Mouse (Mus musculus) kidney, adult 18-20 months (tissue): ENCODE results near the gene Hmgb1.
"Not testable (repeated sequence)": the region's sequence is repeated elsewhere in the genome, so short reads cannot be mapped to it uniquely, and the experiment has no call there.

ENCODE experiments used
- DNase-seq: peaks from one replicate; pipeline ENCODE4 v3.0.0; 2021

Hmgb1 gene

DNA sequence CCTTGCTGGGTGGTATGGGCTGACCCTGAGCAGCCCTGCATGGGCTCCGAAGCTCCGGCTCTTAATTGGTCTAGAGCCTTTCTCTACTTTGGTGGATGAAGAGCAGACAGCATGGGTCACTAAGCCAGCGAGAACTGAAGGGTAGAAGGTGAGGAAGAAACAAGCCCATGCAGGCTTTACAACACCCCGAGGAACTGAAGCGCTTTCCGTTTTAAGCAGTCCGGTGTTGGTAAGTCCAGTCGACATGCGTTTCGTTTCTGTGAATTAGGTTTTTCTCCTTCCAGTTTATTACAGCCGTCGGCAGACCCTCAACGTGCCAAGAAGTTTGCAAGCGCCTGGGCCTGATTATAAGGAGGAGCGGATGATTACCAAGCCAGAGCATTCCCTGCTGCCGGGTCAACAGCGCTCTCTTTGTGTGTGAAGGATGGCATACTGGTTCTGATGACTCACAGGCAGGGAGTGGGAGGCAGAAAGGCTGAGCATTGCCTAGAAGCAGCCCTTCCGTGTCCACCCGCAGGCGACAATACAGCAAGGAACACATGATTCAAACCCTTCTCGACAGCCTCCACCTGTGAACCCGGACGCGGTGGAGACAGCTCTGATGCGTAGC, 40.4 kb downstream of the Hmgb1 start:
- DNase-seq, result no peak

DNA sequence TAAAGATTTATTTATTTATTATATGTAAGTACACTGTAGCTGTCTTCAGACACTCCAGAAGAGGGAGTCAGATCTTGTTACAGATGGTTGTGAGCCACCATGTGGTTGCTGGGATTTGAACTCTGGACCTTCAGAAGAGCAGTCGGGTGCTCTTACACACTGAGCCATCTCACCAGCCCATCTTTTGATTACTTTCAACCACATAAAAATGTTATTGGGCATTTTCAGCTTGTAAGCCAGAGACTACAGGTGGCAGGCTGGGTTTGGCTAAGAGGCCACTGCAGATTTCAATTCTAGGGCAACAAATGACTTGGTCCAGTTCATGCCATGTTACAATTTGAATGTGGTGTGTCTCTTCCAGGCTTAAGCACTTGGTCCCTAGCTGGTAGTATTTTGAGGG, 43.1 kb downstream of the Hmgb1 start:
- DNase-seq, result not testable (repeated sequence)

DNA sequence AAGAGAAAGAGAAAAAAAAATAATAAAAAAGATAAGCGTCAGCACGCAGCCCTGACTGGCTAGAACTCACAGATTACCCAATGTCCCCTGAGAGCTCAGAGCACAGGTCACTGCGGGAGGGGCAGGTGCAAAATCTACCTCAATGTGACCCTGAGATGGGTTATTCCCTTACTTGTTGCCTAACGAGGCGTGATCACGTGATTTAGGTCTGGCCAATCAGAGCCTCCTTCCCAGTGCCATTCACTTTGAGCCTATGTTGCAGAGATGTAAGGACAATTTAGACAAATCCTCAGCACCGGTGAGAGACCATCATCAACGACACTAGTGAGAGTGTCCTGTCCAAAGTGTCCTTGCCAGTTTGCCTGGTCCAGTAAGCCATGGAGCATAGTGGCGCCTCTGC, 44.0 kb downstream of the Hmgb1 start:
- no peak for DNase-seq

DNA sequence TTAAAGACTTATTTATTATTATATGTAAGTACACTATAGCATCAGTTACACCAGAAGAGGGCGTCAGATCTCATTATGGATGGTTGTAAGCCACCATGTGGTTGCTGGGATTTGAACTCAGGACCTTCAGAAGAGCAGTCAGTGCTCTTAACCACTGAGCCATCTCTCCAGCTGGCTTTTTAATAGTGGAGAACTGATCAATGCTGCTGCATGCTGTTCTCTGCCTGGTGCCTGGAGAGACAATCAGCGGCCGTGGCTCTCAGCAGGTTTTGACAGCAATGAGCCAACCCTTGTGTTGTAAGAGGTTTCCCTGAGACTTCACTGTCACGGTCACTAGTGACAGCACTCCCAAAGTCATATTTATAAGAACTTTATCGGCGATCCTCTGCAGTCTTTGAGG, 46.2 kb downstream of the Hmgb1 start:
- DNase-seq, result not testable (repeated sequence)

DNA sequence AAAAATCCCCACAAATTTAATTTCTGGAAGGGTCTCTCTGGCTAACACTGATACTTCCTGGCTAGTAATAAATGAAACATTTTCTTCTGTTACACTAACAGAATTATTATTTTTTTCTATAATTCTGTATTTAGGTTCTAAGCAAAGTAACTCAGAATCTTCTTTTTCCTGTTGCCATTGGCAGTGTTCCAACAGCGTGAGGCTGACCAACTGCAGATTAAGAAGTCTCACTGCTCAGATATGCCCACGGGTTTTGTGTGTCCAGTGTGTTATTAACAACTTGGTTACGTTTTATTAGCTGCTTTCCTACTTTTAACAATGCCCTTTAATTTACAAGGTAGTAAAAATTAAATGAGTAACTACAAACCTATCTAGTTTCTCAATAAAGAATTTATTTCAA, 46.8 kb downstream of the Hmgb1 start:
- DNase-seq, result no peak

DNA sequence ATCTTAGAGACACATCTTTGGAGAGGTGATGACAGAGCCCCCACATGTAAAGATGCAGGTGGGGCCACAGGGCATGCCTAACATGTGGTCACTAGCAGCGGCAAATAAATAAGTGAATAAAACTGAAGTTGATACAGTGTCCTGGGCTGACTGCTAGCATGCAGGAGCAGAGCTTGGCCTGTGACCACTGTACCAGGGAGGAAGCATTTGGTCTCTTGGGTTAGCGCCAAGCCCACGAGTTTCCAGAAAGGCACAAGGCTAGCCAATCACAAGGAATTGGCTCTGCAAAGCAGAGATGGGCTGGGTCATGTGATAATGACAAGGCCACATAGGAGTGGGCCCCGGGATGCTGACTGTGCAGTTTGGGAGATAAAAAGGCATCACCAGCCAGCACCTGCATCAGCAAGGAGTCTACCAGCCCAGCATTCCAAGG, 47.3 kb downstream of the Hmgb1 start:
- peak; percentile 62 for DNase-seq

DNA sequence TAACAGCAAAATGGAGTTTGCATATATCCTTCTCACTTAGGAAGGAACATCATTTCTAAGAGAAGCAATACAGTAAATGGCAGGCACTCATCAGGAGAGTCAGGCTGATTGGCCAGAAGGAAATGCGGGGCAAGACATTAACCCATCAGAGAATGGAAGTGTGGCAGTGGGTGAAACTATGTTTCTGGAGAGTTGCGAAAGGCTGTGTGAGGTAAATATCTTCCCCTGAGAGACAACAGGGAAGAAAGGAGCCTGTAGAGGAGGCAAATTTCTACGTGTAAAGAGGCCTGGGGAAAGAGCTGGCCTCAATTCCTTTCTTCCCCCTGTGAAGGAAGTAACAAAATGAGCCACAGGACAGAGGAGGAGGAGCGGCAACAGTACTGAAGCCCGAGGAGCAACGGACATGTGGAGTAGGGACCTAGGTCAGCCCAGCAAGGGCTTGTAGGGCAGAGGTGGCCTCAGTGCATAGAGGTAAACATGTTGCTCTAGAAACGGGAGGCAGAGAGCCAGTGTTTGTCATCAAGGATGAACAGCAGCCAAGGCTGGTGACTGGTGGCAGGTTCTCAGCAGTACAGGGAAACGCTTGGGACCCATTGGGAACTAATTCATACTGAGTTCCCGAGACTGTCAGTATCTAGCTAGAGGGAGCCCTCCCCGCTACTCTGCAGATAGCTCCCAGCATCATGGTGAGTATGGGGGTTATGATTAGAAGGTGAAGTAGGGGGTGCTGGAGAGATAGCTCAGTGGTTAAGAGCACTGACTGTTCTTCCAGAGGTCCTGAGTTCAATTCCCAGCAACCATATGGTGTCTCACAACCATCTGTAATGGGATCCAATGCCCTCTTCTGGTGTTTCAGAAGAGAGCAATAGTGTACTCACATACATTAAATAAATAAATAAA, 48.6 kb downstream of the Hmgb1 start:
- no peak for DNase-seq

DNA sequence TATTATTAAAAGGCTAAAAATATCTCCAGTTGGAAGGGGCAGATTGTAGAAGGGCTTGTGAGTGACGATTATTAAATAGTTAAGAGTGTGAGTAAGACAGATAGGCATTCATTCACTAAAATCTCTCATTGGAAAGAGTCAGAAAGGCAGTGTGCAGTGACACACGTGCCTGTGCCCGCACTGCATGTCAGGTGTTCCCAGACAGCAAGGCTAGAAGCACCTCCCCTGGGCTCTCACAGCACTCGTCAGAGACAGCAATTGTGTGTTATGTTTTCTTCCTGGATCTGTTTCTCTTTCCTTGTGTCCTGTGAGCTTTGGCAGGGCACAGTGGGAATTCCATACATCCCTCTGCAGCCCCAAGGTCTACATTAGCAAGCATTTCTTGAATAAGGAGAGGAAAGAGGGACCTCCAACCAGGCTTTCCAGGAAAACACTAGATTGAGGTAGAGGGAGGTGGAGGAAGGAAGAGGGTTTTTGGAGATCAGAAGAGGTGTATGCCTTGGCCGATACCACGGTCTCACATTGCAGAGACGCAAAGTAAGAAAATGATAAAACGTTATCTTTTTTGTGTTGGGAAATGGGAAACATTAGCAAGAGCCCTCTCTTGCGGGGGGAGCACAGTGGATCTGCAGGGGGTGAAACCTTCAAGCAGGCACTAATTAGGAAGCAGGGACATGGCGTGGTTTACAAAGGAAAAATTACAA, 49.4 kb downstream of the Hmgb1 start:
- no peak for DNase-seq

DNA sequence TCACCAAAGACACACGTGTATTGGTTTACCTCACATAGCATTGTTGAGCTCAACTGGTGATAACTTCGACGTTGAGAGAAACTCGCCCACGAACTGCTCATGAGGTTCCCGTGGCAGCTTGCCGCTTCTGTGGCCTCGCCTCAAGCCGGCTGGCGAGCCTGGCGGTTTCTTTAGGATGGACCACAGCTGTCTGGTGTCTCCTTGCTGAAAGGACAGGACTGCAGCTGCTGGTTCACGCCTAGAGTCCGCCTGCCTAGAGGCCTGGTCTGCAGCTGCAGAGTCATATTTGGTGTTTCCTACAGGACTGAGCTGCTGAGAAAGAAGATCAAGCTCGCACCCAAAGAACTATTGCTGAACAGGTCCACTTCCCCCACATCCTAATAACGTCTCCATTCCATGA, 55.8 kb downstream of the Hmgb1 start:
- no peak for DNase-seq

DNA sequence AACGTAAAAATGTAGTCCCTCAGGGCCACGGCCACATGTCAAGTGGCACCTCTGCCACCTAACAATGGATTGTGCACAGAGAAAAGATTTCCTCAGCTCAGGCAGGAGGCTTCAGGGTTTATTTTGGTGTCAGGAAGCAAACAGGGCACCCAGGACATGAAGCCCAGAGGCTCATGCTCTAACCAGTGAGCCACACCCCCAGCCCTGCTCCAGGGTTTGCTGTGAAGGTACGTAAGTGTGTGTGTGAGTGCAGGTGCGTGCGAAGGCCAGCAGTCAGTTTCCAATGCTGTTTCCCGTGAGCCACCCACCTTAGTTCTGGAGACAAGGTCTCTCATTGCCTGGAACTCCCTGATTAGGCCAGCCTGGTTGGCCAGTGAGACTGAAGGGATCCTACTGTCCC, 60.5 kb downstream of the Hmgb1 start:
- no peak for DNase-seq

DNA sequence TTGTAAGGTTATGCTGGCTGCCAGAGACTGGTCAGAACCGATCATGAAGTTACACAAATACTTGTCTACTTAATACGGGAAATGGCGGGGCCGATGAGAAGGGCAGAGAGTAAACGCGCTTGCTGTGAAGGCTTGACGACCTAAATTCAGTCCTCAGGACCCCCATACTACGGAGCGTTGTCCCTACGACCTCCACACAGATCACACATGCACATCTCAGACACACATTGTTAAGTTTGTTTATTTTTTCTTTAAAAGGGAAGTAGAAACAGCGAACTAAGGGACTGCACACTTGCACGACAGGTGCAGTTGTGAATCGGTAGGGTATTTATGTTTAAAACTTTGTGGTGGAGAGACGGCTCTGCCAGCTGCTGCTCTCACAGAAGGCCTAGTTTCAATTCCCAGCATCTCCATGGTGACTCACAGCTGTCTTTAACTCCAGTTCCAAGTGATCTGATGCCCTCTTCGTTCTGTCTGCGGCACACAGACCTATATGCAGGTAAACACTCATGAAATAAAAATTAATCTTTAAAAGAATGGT, 64.9 kb downstream of the Hmgb1 start:
- no peak for DNase-seq

DNA sequence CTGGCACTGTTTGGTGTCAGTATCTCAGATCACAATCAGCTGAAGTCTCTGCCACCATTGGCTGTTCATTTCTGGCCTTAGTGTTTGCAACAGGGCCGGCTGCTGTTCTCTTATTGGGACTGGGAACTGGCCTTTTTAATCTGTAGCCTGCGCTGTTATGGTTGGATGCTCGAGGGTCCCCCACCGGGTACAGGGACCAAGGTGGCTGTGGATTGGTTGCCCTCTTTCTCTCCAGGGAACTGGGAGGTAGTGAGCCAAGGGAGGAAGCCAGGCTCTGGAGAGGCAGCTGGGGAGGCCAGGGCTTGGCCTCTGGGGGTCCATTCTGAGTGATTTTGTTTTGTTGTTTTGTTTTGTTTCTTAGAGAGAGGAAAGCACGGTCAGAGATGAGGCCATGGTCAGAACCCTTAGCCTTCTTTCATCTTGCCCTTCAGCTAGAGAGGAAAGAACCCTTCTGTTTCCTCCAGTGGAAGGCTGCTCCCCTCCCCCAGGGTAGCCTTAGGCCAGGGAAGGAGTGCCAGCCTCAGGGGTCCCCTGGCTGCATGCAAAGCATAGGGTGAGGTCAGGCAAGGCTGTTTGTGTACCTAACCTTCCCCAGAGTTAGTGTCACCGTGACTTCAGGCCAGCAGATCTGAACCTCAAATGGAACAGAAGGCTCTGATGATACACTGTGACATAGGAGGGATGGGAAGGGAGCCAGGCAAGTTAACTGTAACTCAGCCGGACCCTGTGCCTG, 66.3 kb downstream of the Hmgb1 start:
- no peak for DNase-seq

DNA sequence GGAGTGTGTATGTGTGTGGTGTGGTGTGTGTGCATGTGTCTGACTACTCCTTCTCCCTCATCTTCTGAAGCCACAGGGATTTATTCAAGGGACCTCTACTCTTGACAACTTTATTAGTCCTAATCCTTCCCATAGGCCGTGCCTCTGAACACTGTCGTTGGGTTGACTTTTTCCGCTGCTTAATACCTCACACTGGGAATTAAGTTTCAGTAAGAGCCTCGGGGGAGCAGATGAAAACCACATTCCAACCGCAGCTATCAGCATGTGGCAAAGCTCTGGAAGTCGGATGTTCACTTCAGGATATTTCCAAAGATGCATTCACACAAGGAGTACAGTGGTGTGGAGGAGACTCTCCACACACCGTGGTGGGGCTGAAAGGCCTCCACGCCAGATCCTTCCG, 69.7 kb downstream of the Hmgb1 start:
- DNase-seq, result no peak

DNA sequence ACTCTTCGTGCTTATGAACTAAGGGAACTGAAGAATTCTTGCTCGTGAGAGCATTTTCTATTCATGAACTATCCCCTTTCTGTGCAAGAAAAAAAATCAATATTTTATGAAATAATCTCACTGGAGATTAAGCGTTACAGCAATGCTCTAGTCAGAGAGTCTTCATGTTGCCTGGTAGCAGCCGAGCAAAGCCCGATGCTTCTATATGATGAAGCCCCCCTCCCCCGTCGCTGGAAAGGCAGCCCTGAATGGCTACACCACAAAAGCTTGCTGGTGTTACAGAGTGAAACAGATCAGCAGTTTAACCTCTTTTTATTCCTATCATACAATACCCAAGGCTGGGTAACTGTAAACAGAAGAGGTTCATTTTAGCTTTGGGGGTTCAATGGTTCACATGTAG, 70.3 kb downstream of the Hmgb1 start:
- DNase-seq, result no peak

DNA sequence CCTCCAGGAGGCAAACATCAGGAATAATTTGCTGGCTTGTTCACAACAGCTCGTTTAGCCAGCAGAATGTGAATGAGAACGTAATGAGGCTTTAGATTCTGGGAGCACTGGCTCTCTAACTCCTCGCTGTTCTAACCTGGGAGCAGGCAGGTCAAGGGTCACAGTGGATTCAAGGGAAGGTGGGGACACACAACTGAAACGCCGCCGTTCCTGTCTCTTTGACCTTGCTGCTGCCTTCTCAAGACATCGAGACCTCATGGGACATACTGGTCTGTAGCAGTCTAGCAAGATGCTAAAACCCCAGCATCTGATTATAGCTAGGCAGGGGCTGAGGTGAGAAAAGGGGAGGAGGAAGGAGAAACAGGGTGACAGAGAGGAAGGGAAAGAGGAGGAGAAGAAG, 70.8 kb downstream of the Hmgb1 start:
- no peak for DNase-seq

DNA sequence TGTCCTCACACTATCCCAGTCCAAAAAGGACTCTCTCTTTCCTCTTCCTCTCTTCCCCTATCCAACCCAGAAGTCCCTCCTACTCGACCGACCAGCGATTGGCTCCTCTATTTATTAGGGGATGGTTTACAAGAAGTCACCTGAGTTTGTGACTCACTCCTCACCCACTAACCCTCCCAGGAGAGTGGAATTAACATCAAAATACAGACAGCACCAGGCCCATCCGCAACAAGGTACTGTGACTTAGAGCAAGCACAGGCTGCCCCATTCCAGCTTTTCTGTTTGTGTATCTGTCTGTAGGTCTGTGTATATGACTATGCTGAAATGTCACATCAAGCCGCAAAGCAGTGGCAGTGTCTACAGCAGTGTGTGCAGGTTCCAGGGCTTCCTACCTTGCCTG, 71.7 kb downstream of the Hmgb1 start:
- no peak for DNase-seq

DNA sequence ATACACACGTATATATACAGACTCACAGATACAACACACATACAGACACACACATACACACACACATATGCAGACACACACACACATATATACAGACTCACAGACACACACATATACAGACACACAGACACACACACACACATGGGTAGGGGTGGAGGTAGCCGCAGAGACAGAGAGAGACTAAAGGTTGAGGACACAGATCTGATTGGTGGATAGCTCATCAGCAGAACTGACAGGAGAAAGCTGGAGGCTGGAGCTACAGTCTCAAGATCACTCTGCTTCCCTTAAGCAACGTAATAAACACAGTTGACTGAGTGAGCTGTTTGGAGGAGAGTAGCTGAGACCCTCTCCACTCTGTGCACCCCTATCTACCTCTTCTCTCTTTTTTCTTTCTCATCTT, 75.1 kb downstream of the Hmgb1 start:
- DNase-seq, result no peak

DNA sequence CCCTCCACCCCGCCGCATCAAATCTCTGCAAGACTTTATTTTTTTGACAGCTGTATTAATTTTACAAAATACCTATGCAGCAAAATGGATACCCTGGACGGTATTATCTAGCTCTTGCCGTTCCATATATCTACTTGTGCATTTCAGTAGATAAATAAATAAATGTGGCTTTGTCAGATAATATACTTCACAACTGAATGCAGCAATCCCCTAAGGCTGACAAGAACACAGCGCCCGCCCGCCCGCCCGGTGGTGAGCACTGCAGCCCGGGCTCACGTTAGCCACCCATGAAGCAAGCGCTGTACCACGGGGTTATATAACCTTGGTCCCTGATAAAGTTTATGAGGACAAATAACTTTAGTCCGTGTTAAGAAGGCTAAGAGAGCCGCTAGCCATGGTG, 76.1 kb downstream of the Hmgb1 start:
- no peak for DNase-seq

DNA sequence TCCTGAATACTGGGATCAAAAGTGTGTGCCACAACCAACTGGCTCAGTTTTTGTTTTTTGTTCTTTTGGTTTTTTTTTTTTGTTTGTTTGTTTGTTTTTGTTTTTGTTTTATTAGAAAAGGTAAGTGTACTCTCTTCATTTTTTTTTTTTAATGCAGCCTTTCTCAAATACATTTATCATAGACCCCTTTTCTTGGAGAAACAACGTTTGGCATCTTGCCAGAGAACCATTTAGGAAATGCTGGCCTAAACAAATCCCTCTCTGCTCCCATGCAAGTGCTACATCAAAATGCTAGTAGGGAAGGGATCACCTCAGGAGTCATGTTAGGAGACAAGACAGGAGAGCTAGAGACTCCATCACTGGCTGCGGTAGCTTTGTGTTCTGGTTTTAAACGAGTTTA, 76.7 kb downstream of the Hmgb1 start:
- no peak for DNase-seq

DNA sequence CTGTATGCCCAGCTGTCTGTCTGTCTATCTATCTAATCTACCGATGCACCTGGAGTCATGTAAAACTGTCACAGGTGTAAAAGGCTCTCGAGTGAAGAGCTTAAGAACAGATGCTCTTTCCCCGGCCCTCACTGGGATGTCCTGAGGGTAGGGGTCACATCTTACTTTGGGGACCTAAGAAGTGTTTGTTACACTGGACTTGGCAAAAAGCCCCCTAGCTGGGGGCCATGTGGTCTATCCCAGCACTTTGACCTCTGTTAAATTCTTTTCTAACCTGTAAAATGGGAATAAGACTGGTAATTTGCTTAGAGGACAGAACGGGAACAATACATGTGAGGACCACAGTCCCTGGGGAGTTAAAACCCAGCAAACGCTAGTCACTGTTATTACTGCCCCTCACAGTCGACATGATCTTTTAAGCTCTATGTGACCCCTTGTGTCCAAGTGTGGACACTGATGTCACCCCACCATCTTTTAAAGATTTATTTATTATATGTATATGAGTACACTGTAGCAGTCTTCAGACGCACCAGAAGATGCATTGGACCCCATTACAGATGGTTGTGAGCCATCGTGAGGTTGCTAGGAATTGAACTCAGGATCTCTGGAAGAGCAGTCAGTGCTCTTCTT, 80.1 kb downstream of the Hmgb1 start:
- no peak for DNase-seq

DNA sequence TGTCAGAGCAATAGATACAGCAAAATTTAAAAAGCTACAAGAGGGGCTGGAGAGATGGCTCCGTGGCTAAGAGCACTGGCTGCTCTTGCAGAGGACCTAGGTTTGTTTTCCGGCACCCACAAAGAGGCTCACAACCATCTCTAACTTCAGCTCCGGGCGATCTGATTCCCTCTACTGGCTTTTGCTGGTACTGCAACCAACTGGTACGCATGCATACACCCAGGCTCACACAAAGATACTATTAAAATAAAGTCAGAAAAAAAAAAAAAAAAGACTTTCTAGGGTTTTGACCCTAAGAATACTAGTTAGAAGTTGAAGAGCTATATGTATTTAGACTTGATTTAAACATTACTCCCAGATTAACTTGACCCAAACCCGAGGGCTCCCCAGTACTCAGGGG, 82.4 kb downstream of the Hmgb1 start:
- DNase-seq, result no peak

DNA sequence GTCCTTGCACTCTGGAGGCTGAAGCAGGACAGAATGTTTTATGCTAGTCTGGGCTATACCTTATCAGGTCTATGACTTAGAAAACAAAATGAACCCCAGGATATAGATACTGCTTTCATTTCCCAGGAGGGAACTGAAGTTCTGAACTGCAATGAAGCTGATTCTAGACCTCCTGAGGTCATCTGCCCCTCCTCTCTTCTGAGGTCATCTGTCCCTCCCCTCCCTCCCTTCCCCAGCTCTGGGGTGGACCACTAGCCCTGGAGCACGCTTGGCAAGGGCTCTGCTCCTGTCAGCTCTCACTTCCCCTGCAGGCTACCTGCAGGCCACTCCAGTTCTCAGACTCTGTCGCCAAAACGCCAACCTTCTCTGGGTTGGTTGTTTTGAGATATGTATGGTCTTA, 84.2 kb downstream of the Hmgb1 start:
- no peak for DNase-seq

DNA sequence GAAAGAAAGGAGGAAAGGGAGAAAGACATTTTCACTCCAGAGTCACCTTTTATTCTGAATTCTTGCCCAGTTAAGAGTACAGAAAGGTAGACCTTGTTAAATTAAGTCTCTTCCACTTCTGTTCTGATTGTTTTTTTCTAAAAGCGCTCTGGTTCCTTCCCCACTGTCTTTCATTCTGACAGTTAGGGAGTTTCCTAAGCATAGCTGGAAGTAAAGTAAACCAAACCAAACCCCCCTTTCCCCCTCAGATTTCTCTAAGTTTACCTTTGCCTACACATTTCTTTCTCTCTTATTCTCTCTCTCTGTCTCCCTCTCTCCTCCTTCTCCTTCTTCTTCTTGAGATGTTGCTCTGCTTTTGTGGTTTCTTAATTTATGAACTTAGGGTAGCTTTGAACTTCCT, 85.3 kb downstream of the Hmgb1 start:
- no peak for DNase-seq
